Mouse (Mus musculus): ENCODE results near the gene Ak5.

DNA sequence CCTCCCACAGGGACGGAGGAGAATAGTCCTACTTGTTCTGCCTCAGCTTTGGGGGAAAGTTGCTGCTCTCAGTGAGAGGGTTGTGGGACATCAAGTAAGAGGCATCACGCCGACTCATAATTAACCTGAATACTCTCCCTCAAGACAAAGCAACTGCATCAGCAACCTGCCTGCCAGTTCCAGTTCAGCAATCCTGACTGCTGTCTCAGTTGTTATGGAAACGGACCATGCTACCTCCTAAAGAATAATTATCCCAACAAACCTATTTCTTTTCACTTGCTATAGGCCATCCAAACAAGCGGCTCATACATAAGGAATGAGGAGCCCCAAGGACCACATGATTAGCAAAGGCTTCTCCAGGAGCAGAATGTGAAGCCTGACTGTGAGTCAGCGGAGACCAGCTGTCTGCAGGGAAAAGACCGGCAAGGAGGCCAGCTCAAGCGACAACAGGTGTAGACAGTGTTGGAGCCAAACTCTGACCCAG lies 172.7 kb downstream of the Ak5 start:
- TF ChIP-seq CTCF (IDR thresholded peaks at IDR 0.05; ENCODE audit: control insufficient read depth, insufficient read depth, insufficient replicate concordance, low read depth, low read length): no peak
- TF ChIP-seq POLR2A (IDR thresholded peaks at IDR 0.05; ENCODE audit: control insufficient read depth, low read depth, low read length): no peak

Measured in testis, adult 2 months (tissue).